Mouse (Mus musculus): ENCODE results near the gene Raph1. TPM values are rescaled to one million over a fixed set of nuclear protein-coding genes. Genes with fewer than 3 reads are reported as not detected.
"Not testable (repeated sequence)": the region's sequence is repeated elsewhere in the genome, so short reads cannot be mapped to it uniquely, and the experiment has no call there.

Gene Raph1
- polyA plus RNA-seq, 1 experiment from 2014 or later, result 17.9 TPM

GRCm38 (mm10) chr1:60470541-60470940 lies 96.4 kb downstream of the Raph1 start:
- no peak overlapping the region for H3K27ac ChIP-seq (ENCODE audit: low read depth, low read length)
- no peaks in the 10 kb centered on the region; the same call in 1 of the 2 replicates for H3K36me3 ChIP-seq (ENCODE audit: control insufficient read depth, insufficient read depth)
- H3K9ac ChIP-seq (ENCODE audit: low read depth, low read length), result no peak overlapping the region
- TF ChIP-seq CTCF (IDR thresholded peaks at IDR 0.05; ENCODE audit: low read depth), result no peak
- WGBS, result 89% methylated on average over 7 of the region's 7 CpGs
- no peaks in the 10 kb centered on the region for H3K9me3 ChIP-seq (ENCODE audit: control insufficient read depth)
- no peak overlapping the region for H3K4me3 ChIP-seq (ENCODE audit: low read depth, low read length)
- no peak for ATAC-seq
- no peak overlapping the region for H3K4me2 ChIP-seq (replicated peaks; ENCODE audit: low read depth)
- no peaks in the 10 kb centered on the region for H3K27me3 ChIP-seq (replicated peaks; ENCODE audit: control insufficient read depth, insufficient read depth, low read length)
- no peaks in the 10 kb centered on the region for H3K4me1 ChIP-seq (replicated peaks; ENCODE audit: control insufficient read depth, insufficient read depth, low read length)

- H3K4me2 ChIP-seq (replicated peaks; ENCODE audit: low read depth), result no peak overlapping the region
- ATAC-seq, result no peak
- H3K9me3 ChIP-seq (ENCODE audit: control insufficient read depth), result no peaks in the 10 kb centered on the region
- no peaks in the 10 kb centered on the region for H3K27me3 ChIP-seq (replicated peaks; ENCODE audit: control insufficient read depth, insufficient read depth, low read length)
- no peak for TF ChIP-seq CTCF (IDR thresholded peaks at IDR 0.05; ENCODE audit: low read depth)
- no peaks in the 10 kb centered on the region; the same call in 1 of the 2 replicates for H3K36me3 ChIP-seq (ENCODE audit: control insufficient read depth, insufficient read depth)
- WGBS, result 85% methylated on average over 2 of the region's 2 CpGs
- no peaks in the 10 kb centered on the region for H3K4me1 ChIP-seq (replicated peaks; ENCODE audit: control insufficient read depth, insufficient read depth, low read length)
- H3K9ac ChIP-seq (ENCODE audit: low read depth, low read length), result no peak overlapping the region
- no peak overlapping the region for H3K4me3 ChIP-seq (ENCODE audit: low read depth, low read length)
- no peak overlapping the region for H3K27ac ChIP-seq (ENCODE audit: low read depth, low read length)
Observed at GRCm38 (mm10) chr1:60469491-60469890, 97.4 kb downstream of the Raph1 start.

- Histone ChIP-seq H3K4me2 (replicated peaks; ENCODE audit: low read depth) (no peak overlapping the region), H3K4me3 (ENCODE audit: low read depth, low read length) (no peak overlapping the region), H3K9me3 (ENCODE audit: control insufficient read depth) (no peaks in the 10 kb centered on the region), H3K27ac (ENCODE audit: low read depth, low read length) (no peak overlapping the region), H3K4me1 (replicated peaks; ENCODE audit: control insufficient read depth, insufficient read depth, low read length) (no peaks in the 10 kb centered on the region), H3K36me3 (ENCODE audit: control insufficient read depth, insufficient read depth) (no peaks in the 10 kb centered on the region), H3K27me3 (replicated peaks; ENCODE audit: control insufficient read depth, insufficient read depth, low read length) (no peaks in the 10 kb centered on the region), H3K9ac (ENCODE audit: low read depth, low read length) (no peak overlapping the region)
- no peak for TF ChIP-seq CTCF (IDR thresholded peaks at IDR 0.05; ENCODE audit: low read depth)
- 90% methylated on average over 1 of the region's 1 CpGs for WGBS
- ATAC-seq, result no peak
Observed at GRCm38 (mm10) chr1:60460623-60461022, 106.3 kb downstream of the Raph1 start.

DNA sequence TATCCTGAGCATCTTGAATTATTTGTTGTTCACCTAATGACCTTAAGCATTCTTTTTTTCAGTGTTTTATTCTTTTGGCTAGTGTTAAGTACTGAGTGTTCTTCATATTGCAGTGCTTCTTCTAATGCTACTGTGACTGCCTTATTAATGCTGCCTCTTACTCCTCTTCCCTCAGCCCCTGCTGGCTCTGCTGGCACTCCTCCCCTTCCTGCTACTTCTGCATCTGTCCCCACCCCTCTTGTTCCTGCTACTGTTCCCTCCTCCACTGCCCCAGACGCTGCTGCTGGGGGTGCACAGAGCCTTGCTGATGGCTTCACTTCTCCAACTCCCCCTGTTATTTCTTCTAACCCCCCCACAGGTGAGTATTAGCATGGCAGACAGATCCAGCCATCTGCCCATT lies 117.0 kb downstream of the Raph1 start:
- no peak for TF ChIP-seq CTCF (IDR thresholded peaks at IDR 0.05; ENCODE audit: low read depth)
- ATAC-seq, result no peak

DNA sequence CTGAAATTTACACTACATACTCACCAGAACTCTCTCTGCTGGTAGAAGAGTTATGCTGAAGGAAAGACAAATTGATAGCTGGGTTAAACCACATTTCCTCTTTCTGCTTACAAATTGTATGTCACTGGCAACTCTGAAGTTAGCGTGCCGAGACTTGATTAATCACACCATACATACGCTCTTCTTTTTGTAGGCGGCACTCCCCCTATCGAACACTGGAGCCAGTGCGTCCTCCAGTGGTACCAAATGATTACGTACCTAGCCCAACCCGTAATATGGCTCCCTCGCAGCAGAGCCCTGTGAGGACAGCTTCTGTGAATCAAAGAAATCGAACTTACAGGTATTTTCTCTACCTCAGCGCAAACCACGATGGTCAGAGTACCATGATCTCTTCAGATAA lies 119.8 kb downstream of the Raph1 start:
- TF ChIP-seq CTCF (IDR thresholded peaks at IDR 0.05; ENCODE audit: low read depth), result peak; percentile 32
- Histone ChIP-seq H3K27me3 (replicated peaks; ENCODE audit: control insufficient read depth, insufficient read depth, low read length) (no peaks in the 10 kb centered on the region), H3K9ac (ENCODE audit: low read depth, low read length) (no peak overlapping the region), H3K4me2 (replicated peaks; ENCODE audit: low read depth) (no peak overlapping the region), H3K9me3 (ENCODE audit: control insufficient read depth) (no peaks in the 10 kb centered on the region), H3K27ac (ENCODE audit: low read depth, low read length) (no peak overlapping the region), H3K4me1 (replicated peaks; ENCODE audit: control insufficient read depth, insufficient read depth, low read length) (no peaks in the 10 kb centered on the region), H3K4me3 (ENCODE audit: low read depth, low read length) (no peak overlapping the region), H3K36me3 (ENCODE audit: control insufficient read depth, insufficient read depth) (no peaks in the 10 kb centered on the region; the same call in 1 of the 2 replicates)
- no peak for ATAC-seq
- 82% methylated on average over 12 of the region's 12 CpGs for WGBS

More for the DNA sequence above, 117.0 kb downstream of the Raph1 start:
- Histone ChIP-seq H3K4me1 (replicated peaks; ENCODE audit: control insufficient read depth, insufficient read depth, low read length) (no peaks in the 10 kb centered on the region), H3K4me3 (ENCODE audit: low read depth, low read length) (no peak overlapping the region), H3K9ac (ENCODE audit: low read depth, low read length) (no peak overlapping the region), H3K27ac (ENCODE audit: low read depth, low read length) (no peak overlapping the region), H3K9me3 (ENCODE audit: control insufficient read depth) (no peaks in the 10 kb centered on the region), H3K27me3 (replicated peaks; ENCODE audit: control insufficient read depth, insufficient read depth, low read length) (no peaks in the 10 kb centered on the region), H3K4me2 (replicated peaks; ENCODE audit: low read depth) (no peak overlapping the region), H3K36me3 (ENCODE audit: control insufficient read depth, insufficient read depth) (no peaks in the 10 kb centered on the region; the same call in none of the 2 replicates)
- WGBS, result 50% methylated on average over 1 of the region's 1 CpGs

GRCm38 (mm10) chr1:60441438-60441837 lies 125.5 kb downstream of the Raph1 start:
- 89% methylated on average over 5 of the region's 5 CpGs for WGBS
- not testable (repeated sequence) for ATAC-seq; H3K27ac ChIP-seq (ENCODE audit: low read depth, low read length)

GRCm38 (mm10) chr1:60432497-60432896 lies 134.4 kb downstream of the Raph1 start:
- Histone ChIP-seq H3K4me3 (ENCODE audit: low read depth, low read length) (no peak overlapping the region), H3K27me3 (replicated peaks; ENCODE audit: control insufficient read depth, insufficient read depth, low read length) (no peaks in the 10 kb centered on the region), H3K4me2 (replicated peaks; ENCODE audit: low read depth) (no peak overlapping the region), H3K4me1 (replicated peaks; ENCODE audit: control insufficient read depth, insufficient read depth, low read length) (no peaks in the 10 kb centered on the region), H3K27ac (ENCODE audit: low read depth, low read length) (no peak overlapping the region), H3K9me3 (ENCODE audit: control insufficient read depth) (no peaks in the 10 kb centered on the region), H3K36me3 (ENCODE audit: control insufficient read depth, insufficient read depth) (no peaks in the 10 kb centered on the region), H3K9ac (ENCODE audit: low read depth, low read length) (no peak overlapping the region)
- ATAC-seq, result no peak
- no peak for TF ChIP-seq CTCF (IDR thresholded peaks at IDR 0.05; ENCODE audit: low read depth)
- WGBS, result 30% methylated on average over 1 of the region's 1 CpGs

More at GRCm38 (mm10) chr1:60441438-60441837, 125.5 kb downstream of the Raph1 start:
- not testable (repeated sequence) for H3K4me3 ChIP-seq (ENCODE audit: low read depth, low read length); H3K27me3 ChIP-seq (replicated peaks; ENCODE audit: control insufficient read depth, insufficient read depth, low read length); H3K4me1 ChIP-seq (replicated peaks; ENCODE audit: control insufficient read depth, insufficient read depth, low read length); H3K9ac ChIP-seq (ENCODE audit: low read depth, low read length); H3K4me2 ChIP-seq (replicated peaks; ENCODE audit: low read depth); H3K36me3 ChIP-seq (ENCODE audit: control insufficient read depth, insufficient read depth); H3K9me3 ChIP-seq (ENCODE audit: control insufficient read depth)

Small RNA genes within 50 kb of the gene (microRNA-seq; reads per million reads assigned to microRNA genes)
- not detected for gene Gm23762

Other genes with a start within 250 kb of the Raph1 start
- 6.9 and 8.2 TPM in 2 replicates for gene Cyp20a1, start 223.8 kb downstream of the Raph1 start, polyA plus RNA-seq (2015; fragmentation: Nextera tagmentation; extraction: Ambion mirVana)
- 8.7 TPM in 2 replicates for gene Abi2, start 157.5 kb downstream of the Raph1 start, polyA plus RNA-seq (2015; fragmentation: Nextera tagmentation; extraction: Ambion mirVana)
- 0.13 and 0.14 TPM in 2 replicates for gene Cd28, start 149.7 kb upstream of the Raph1 start, polyA plus RNA-seq (2015; fragmentation: Nextera tagmentation; extraction: Ambion mirVana)